Mouse (Mus musculus) heart, embryonic 13.5 days (tissue): ENCODE measurements around the gene Wnk2. TPM values are rescaled to one million over a fixed set of nuclear protein-coding genes. Genes with fewer than 3 reads are reported as not detected.

Source experiments
- ATAC-seq: fragments of 200-750 bp; cut with Nextera tagmentation; 2 replicates; pipeline ENCODE4 v1.8.0; 2017; ENCODE audit warnings: moderate TSS enrichment; ENCODE audit not compliant: insufficient number of reproducible peaks, low FRiP score, low TSS enrichment; ENCODE audit errors: extremely low read depth
- H3K27ac ChIP-seq: fragments of 300-500 bp; sonication (generic); replicated peaks from 2 replicates; pipeline ENCODE4 v1.5.1; 2015; ENCODE audit warnings: moderate library complexity, mild to moderate bottlenecking, inconsistent platforms
- H3K27me3 ChIP-seq: fragments of 300-500 bp; sonication (generic); replicated peaks from 2 replicates; pipeline ENCODE4 v1.6.1; 2015; ENCODE audit warnings: mild to moderate bottlenecking, inconsistent platforms
- H3K36me3 ChIP-seq: fragments of 300-500 bp; sonication (generic); 2 replicates; pipeline ENCODE4 v1.6.1; 2015; ENCODE audit warnings: mild to moderate bottlenecking, inconsistent platforms
- H3K4me1 ChIP-seq: fragments of 300-500 bp; sonication (generic); 2 replicates; pipeline ENCODE4 v1.6.1; 2015; ENCODE audit warnings: inconsistent platforms
- H3K4me2 ChIP-seq: fragments of 300-500 bp; sonication (generic); 2 replicates; pipeline ENCODE4 v1.6.1; 2015; ENCODE audit warnings: inconsistent platforms, mild to moderate bottlenecking, moderate library complexity
- H3K4me3 ChIP-seq: fragments of 300-500 bp; sonication (generic); 2 replicates; pipeline ENCODE4 v1.5.1; 2015; ENCODE audit warnings: moderate library complexity, mild to moderate bottlenecking, inconsistent platforms
- H3K9ac ChIP-seq: fragments of 300-500 bp; sonication (generic); 2 replicates; pipeline ENCODE4 v1.6.1; 2015; ENCODE audit warnings: inconsistent platforms, mild to moderate bottlenecking, moderate library complexity
- H3K9me3 ChIP-seq: fragments of 300-500 bp; sonication (generic); 2 replicates; pipeline ENCODE4 v1.6.1; 2016; ENCODE audit warnings: inconsistent platforms
- WGBS: fragments of 180-500 bp; shearing (Covaris S2); methylation state at CpG from one replicate; pipeline ENCODE4 v1.1.7; 2015; ENCODE audit warnings: mixed read lengths; 5-methylcytosine and 5-hydroxymethylcytosine counted together
- polyA plus RNA-seq: library from polyadenylated mRNA; unstranded; fragments of >200 nt; fragmentation: Nextera tagmentation; extraction: Ambion mirVana; gene quantifications from 2 replicates; pipeline ENCODE4 v1.2.1, GENCODE M21; 2015

Wnk2 gene
- polyA plus RNA-seq, 1 experiment from 2014 or later: 1.5 TPM

DNA sequence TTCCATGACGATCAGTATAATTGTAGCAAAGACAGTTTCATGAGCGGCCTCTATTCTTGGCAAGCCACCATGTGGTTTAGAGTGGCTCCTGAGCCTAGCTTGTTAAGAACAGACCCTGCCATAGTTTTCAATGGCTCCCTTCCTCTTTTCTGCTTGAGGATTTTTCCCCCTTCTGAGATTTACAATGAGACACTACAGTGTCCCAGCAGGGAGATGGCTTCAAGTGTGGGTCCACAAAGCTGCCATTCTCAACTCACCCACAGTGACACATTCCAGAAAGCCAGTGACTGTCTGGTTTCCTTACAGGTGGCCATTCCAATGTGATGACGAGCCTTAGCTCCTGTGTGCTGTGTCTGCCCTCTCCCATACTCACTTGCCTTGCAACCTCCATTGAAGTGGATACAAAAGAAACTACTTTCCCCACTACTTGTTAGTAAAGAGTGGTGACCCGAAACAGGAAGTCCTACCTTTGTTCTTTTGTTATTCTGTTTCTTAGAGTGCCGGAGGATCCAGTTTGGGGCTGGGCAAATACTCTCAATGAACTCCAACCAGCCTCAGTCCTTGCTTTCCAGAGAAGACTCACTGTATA is 134.5 kb downstream of the Wnk2 start:
- no peaks in the 10 kb centered on the region for H3K36me3 ChIP-seq
- peaks cover 17% of the 10 kb centered on the region; the same call in 1 of the 2 replicates for H3K27me3 ChIP-seq
- H3K27ac ChIP-seq: no peak overlapping the region
- H3K4me1 ChIP-seq: peaks cover 18% of the 10 kb centered on the region
- peaks cover 9% of the 10 kb centered on the region for H3K9me3 ChIP-seq
- 61% methylated on average over 5 of the region's 5 CpGs for WGBS
- H3K9ac ChIP-seq: no peak overlapping the region
- ATAC-seq: no peak
- no peak overlapping the region for H3K4me3 ChIP-seq
- no peak overlapping the region for H3K4me2 ChIP-seq

- Histone ChIP-seq H3K27ac (no peak overlapping the region), H3K27me3 (no peaks in the 10 kb centered on the region), H3K4me1 (peaks cover 4% of the 10 kb centered on the region; the same call in 1 of the 2 replicates), H3K4me2 (no peak overlapping the region), H3K9me3 (no peaks in the 10 kb centered on the region), H3K4me3 (no peak overlapping the region), H3K9ac (no peak overlapping the region), H3K36me3 (no peaks in the 10 kb centered on the region)
- no peak for ATAC-seq
- 45% methylated on average over 3 of the region's 3 CpGs for WGBS
These were observed 146.1 kb downstream of the Wnk2 start for GRCm38 (mm10) chr13:49001691-49002090.

- Histone ChIP-seq H3K27me3 (no peaks in the 10 kb centered on the region), H3K4me2 (no peak overlapping the region), H3K4me3 (no peak overlapping the region), H3K9me3 (no peaks in the 10 kb centered on the region), H3K36me3 (no peaks in the 10 kb centered on the region), H3K4me1 (peaks cover 4% of the 10 kb centered on the region; the same call in 1 of the 2 replicates), H3K27ac (no peak overlapping the region), H3K9ac (no peak overlapping the region)
- ATAC-seq: no peak
- 8% methylated on average over 6 of the region's 6 CpGs for WGBS
These were observed 149.2 kb downstream of the Wnk2 start for GRCm38 (mm10) chr13:48998591-48998990.

DNA sequence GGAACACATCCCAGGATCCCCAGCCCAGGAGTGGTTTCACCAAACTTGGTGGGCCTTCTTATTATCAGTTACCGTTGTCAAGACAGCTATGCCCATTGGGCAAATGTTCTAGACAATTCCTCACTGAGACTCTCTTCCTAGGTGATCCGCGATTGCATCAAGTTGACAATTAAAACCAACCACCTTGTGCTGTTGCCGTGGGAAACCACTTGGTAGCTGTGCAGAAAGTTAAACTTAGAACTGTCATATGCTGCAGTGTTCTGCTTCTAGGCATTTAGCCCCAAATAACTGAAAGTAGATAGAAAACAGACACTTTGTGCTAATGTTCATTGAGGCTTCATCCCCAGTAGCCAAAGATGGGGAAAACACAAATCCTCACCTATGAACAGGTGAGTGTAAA is 151.1 kb downstream of the Wnk2 start:
- ATAC-seq: no peak
- H3K9me3 ChIP-seq: no peaks in the 10 kb centered on the region
- H3K27ac ChIP-seq: no peak overlapping the region
- 80% methylated on average over 4 of the region's 4 CpGs for WGBS
- no peak overlapping the region for H3K4me2 ChIP-seq
- H3K36me3 ChIP-seq: no peaks in the 10 kb centered on the region
- H3K9ac ChIP-seq: no peak overlapping the region
- peaks cover 4% of the 10 kb centered on the region; the same call in 1 of the 2 replicates for H3K4me1 ChIP-seq
- no peak overlapping the region for H3K4me3 ChIP-seq
- H3K27me3 ChIP-seq: no peaks in the 10 kb centered on the region

DNA sequence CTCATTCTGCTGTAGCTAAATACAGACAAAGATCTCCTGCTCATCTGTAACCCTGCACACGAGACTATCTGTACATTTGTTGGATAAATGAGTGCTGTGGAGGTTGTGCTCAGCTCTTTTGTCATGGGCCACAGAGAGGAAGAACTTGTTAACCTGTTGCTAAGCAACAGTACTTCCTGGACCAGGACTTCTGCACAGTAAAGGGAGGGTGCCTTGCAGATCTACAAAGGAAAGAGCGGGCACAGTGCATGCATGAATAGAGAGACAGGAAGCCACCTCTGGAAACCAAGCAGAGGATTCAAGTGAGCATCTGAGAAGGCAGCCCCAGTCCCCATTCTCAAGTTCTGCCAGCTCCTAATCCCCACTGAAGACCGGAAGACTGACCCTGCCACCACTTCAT is 152.9 kb downstream of the Wnk2 start:
- H3K9me3 ChIP-seq: no peaks in the 10 kb centered on the region
- H3K36me3 ChIP-seq: no peaks in the 10 kb centered on the region
- 41% methylated on average over 3 of the region's 3 CpGs for WGBS
- H3K27me3 ChIP-seq: no peaks in the 10 kb centered on the region
- no peak overlapping the region for H3K9ac ChIP-seq
- no peak overlapping the region for H3K4me2 ChIP-seq
- H3K27ac ChIP-seq: no peak overlapping the region
- ATAC-seq: no peak
- peaks cover 10% of the 10 kb centered on the region; the same call in 1 of the 2 replicates for H3K4me1 ChIP-seq
- no peak overlapping the region for H3K4me3 ChIP-seq

- Histone ChIP-seq H3K9me3 (no peaks in the 10 kb centered on the region), H3K4me2 (no peak overlapping the region), H3K27me3 (no peaks in the 10 kb centered on the region), H3K27ac (no peak overlapping the region), H3K9ac (no peak overlapping the region), H3K36me3 (no peaks in the 10 kb centered on the region), H3K4me3 (no peak overlapping the region), H3K4me1 (peaks cover 7% of the 10 kb centered on the region; the same call in 1 of the 2 replicates)
- ATAC-seq: no peak
These were observed 154.9 kb downstream of the Wnk2 start for GRCm38 (mm10) chr13:48992914-48993313.

GRCm38 (mm10) chr13:48990138-48990537 is 157.7 kb downstream of the Wnk2 start:
- no peak for ATAC-seq

More at GRCm38 (mm10) chr13:48990138-48990537, 157.7 kb downstream of the Wnk2 start:
- Histone ChIP-seq H3K27me3 (no peaks in the 10 kb centered on the region), H3K36me3 (no peaks in the 10 kb centered on the region), H3K4me2 (no peak overlapping the region), H3K9ac (no peak overlapping the region), H3K9me3 (no peaks in the 10 kb centered on the region), H3K4me1 (peaks cover 7% of the 10 kb centered on the region; the same call in 1 of the 2 replicates), H3K27ac (no peak overlapping the region), H3K4me3 (no peak overlapping the region)
- 52% methylated on average over 2 of the region's 2 CpGs for WGBS

Other genes with a start within 250 kb of the Wnk2 start
- 17.2 and 17.8 TPM in 2 replicates for gene Fam120a, start 180.0 kb downstream of the Wnk2 start, polyA plus RNA-seq
- gene Ninj1, start 39.5 kb upstream of the Wnk2 start, polyA plus RNA-seq: 61.2 and 65.2 TPM in 2 replicates
- 89.0 and 91.2 TPM in 2 replicates for gene Card19, start 68.0 kb upstream of the Wnk2 start, polyA plus RNA-seq
- gene Susd3, start 100.7 kb upstream of the Wnk2 start, polyA plus RNA-seq: 1.2 and 1.9 TPM in 2 replicates
- 0.05 and 0.23 TPM in 2 replicates for gene Fgd3, start 172.3 kb upstream of the Wnk2 start, polyA plus RNA-seq
- gene Bicd2, start 193.6 kb upstream of the Wnk2 start, polyA plus RNA-seq: 38.7 and 40.6 TPM in 2 replicates